Mouse (Mus musculus) right cerebral cortex, postnatal 25 days (tissue): ENCODE results near the gene Csf2rb2.

Source experiments
- DNase-seq: peaks from one replicate; pipeline ENCODE4 v3.0.0; 2022

Gene Csf2rb2

DNA sequence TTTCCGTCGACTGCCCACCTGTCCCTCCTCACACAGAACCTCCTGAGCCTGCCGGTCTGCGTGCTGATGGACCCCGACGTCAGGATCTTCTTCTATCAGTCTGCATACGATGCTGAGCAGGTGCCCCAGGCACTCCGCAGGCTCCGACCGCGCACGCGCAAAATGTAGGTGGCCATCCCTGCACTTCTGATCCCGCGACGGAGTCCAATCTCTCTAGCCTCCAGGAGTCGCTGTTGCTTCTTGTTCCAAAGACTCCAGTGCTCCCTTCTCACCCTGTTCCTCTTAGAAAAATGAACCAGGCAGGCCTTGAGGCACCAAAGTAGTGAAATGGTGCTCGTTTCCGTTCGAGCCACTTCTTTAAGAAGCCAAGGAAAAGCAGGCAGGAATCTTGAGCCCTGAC is 50.8 kb downstream of the Csf2rb2 start:
- DNase-seq: peak; percentile 25

DNA sequence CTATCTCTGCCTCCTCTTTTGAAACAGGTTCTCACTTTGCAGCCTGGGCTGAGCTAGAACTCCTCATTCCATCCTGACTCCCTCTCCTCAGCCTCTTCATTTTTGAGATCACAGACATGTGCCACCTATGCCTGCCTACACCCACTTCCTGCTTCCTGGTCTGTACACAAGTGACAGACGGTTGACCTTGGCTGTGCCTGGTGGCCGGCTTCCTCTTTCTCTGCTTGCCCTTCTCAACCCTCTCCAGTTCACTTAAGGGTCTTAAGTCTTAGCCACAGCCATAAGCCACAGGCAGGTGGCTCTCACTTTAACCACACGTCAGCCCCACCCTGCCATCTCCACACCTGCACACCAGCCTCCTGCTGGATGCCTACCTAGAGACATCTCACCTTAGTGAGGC is 57.1 kb downstream of the Csf2rb2 start:
- DNase-seq: no peak

DNA sequence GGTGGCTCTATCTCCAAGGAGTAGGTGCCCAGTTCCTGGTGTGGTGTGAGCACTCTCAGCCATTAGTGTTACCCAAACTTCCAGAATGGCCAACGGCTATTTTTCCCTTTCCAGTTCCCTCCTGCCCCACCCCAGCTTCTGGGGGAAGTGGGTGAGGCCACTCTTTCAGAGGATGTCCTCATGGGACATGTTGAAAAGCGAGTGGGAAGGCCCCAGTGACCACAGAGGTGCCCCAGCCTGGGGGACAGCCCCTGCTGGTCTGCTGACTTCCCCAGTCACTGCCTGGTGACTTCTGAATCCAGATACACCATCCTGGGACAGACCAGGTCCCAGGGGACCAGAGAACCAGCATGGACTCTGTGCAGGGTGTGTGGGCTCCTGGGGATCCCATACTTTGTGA is 57.9 kb downstream of the Csf2rb2 start:
- DNase-seq: no peak

DNA sequence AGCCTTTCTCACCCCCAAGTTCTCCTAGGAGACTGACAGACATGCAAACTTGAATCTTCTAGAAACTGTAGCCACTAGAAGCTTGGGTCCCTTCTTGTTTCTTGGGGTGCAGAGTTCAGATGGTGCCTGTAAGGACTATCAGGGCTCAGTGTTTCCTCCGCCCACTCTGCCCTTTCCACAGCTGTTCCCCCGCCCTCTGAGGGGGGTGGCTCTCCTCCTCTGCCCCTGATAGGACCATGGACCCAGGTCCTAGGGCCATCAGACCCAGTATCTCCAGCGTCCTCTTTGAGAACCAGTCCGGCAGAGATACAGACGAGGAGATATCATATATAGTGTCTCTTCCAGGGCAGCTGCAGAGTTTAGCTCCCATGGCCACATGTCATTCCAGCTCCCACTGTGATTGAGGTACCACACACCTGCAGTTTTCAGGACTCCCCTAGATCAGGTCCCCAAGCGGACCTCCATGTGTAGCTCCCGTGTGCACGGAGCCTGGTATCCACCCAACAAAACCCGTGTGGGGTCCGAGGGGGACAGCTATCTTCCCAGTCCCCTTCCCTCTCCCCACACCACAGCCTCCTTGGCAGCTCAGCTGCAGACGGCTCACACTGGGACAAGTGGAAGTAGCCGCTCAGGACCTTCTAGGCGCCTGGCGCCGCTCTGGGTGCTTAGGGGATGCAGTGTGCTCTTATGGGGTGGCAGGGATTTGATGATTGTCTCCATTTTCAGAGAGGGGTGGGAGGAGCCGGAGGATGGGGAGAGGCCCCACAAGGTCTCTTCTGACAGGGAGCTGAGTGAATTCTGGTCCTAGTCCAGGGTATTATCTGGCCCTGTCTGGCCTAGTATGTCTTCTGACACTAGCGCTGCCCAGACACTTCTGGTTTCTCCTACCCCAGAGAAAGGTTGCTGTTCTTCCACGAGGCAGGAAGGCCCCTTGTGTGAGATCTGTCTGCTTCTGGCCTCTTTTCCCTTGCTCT is 59.1 kb downstream of the Csf2rb2 start:
- no peak for DNase-seq

DNA sequence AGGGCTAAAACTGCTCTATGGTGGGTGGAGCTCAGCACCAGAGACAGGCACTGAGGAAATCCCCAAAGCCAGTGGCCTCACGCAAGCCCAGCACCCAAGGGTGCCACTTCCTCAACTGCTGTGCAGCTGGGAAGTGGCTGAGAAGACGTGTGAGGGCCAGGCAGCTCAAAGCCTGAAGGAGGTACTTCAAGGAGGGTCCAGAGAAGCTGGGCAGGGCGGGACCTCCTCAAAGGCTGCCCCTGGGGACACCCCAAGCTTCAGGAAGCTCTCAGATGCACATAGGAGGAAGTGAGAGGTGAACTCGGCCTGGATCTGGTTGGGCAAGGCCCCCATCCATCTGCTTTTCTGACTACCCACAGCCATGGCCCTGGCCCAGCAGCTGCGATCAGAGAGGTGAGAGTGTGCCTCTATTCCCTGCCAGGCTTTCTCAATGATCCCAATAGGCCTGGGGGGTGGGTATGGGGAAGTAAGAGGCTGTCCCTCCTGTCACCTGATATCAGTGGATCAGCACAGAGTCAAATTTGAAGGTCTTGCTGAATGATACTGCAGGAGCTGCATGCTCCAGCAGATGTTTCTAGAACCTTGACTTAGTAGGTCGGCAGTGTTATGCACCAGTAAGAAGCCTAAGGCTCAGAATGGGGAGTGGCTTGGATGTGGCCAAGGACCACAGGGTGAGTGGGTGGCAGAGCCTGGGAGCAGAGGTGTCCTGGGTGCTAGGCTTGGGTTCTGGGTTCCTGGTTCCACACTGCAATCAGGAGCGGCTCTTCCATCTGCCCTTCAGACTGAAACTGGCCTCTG is 60.6 kb downstream of the Csf2rb2 start, which contains the start of gene Ncf4:
Gene Ncf4 (plus strand): TSS at position 107 of the 798 bp plus-strand sequence.
- no peak for DNase-seq

DNA sequence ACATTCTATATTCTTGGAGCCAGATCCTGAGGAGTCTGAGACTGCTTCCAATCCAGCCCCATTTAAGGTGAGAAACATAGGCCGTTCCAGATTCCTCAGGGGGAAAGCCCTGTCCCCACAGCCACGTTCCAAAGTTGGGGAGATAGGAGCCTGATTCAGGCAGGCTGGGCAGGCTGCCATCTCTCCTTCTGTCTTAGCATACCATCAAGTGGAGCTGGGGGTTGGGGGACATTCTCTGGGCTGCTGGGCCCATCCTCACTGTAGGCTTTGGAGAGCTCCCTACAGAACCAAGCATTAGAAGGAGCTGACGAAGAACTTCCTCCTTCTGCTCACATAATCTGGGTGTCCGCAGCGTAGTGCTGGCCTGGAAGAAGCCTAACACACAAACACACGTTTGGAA is 61.7 kb downstream of the Csf2rb2 start:
- no peak for DNase-seq

DNA sequence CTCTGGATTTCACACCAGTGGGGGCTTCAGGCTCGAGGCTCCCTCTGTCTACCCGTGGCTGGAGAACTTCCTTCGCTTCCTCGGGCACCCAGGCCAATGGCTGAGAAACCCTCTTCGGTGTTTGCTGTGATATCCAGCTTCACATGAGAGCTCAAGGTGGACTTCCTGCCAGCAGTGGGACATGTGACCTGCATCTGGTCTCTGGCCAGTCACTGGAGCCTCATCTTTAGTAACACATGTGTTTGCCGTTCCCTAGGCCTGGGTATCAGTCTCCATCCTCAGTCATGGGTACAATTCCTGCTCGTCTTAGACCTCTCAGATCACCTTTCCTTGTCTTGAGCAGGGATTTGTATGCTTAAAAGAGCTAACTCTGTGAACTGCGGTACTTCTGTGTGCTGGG is 62.5 kb downstream of the Csf2rb2 start:
- no peak for DNase-seq

DNA sequence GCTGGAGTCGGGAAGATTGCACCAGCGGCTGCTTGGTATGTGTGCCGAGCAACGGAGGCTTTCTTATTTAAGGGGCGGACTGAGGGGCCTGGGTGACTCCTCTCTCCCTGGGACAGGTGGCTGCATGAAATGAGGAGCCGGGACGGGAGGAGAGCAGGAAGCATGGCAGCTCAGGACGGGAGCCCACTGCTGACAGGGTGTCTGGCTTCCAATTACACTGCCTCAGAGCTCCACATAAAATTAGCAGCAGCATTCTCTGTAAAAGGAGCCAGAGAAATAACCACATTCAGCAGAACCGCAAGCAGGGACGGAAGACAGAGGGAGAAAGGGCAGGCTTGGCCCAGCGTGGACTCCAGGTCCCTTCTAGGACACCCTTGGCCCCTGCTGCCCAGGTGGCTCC is 64.2 kb downstream of the Csf2rb2 start:
- no peak for DNase-seq

DNA sequence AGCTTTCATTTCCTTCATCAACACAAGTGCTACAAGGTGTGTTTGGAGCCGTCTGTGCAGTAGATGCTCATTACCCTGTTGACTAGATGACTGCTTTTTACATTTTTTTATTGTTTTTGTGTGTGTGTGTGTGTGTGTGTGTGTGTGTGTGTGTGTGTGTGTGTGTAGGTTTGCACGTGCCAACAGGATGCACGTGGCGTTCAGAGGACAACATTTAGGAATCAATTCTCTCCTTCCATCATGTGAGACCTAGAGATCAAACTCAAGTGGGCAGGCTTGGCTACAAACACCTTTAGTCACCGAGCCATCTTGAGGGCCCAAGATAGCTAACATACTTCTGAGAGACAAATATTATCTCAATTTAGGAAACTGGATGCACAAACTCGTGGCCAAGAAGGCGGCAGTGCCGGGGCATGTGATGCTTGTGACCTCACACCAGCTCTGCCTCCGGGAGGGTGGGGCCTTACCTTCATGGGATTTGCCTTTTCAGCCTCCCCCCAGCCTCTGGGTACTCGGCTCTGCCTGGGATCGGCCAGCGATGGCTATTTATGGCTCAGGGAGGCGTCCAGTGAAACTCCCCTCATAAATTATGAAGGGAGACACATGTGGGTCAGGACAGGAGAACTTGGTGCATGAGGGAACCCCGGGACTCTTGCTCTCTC is 65.4 kb downstream of the Csf2rb2 start:
- DNase-seq: no peak

DNA sequence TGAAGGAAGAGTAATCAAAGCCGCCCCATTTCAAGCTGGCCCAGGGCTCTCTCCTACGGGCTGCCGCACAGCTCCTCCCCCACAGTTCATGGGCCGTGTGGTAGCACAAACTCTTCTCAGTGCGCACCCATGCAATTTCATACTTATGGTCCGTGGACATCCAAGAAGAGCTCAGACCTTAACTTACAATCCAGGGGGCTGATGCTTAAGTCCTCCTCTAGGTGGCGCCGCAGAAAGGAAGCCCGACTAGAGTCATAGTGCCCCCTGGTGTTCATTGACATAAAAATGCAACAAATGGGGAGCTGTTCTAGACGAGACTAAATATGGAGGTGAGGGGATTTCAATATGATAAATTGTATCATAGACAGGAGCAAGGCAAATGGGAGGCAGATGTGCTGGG is 66.1 kb downstream of the Csf2rb2 start:
- DNase-seq: peak; percentile 36

DNA sequence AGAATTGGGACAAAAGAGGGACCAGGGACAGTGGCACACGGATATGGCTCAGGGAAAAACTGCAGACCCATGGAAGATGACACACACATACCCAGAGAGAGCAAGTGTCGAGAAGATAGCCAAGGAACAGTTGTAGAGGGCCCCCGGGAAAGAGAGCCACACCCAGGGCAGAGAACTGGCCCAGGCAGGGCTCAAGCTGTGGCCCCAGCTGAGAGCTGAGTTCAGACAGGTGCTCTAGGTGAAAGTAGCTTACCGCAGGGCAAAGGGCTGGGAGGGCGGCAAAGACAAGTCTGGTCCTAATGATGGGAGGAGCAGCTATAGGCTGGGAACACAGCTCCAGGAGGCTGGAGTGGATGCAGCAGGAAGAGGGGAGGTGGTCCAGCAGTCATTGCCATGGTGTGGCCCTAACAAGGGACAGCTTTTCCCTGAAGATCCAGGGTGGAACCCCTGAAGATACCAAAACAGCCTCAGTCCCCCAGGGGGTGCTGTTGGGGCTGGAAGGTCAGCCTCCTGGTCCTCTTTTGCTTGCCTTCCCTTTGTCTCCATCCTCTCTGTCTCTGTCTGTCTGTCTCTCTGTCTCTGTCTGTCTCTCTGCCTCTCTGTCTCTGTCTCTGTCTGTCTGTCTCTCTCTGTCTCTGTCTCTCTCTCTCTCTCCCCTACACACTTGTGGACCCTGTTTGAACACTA is 70.6 kb downstream of the Csf2rb2 start:
- no peak for DNase-seq
